Mouse (Mus musculus): ENCODE measurements around the gene Tmc5. TPM values are rescaled to one million over a fixed set of nuclear protein-coding genes. Genes with fewer than 3 reads are reported as not detected.

The Tmc5 gene
- polyA plus RNA-seq (2012; rRNA removed): 0.83 and 1.1 TPM in 2 replicates

DNA sequence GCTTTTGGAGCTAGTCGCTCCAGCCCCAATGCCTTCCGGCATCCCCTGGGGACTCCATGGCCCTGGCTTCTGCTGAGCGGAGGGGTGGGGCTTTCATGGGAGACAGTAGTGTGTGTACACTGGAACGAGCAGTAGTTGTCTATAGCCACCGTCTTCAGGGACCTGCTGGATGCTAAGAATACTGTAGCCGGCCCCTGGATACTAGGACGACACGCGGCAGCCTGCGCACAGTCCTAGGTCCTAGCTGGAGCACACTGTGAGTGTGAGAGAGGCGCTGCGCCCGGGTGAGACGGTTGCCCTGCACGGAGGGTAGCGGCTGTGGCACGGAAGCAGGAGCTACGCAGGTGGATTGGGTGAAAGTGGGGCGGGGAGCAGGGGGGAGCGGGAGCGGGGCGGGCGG, at the start of gene Tmc5:
TSS of gene Tmc5 (plus strand) at position 97 of the 400 bp plus-strand sequence.
- H3K27me3 ChIP-seq (replicated peaks; ENCODE audit: control insufficient read depth, insufficient read depth, low read length): no peaks in the 10 kb centered on the region
- H3K4me1 ChIP-seq (ENCODE audit: control insufficient read depth, insufficient read depth, low read length): no peaks in the 10 kb centered on the region; the same call in 1 of the 2 replicates
- no peak for TF ChIP-seq POLR2A (IDR thresholded peaks at IDR 0.05; ENCODE audit: low read depth, low read length)
- no peak for TF ChIP-seq CTCF (conservative IDR thresholded peaks at IDR 0.05; ENCODE audit: insufficient read depth, insufficient read length, low read depth, low read length)
- no peaks in the 10 kb centered on the region for H3K36me3 ChIP-seq (ENCODE audit: control insufficient read depth, insufficient read depth, low read length)
- no peak within 1 kb of the TSS for H3K4me3 ChIP-seq (ENCODE audit: insufficient read depth, low read depth, low read length)
- H3K27ac ChIP-seq (ENCODE audit: insufficient read depth, low read depth, low read length): no peak within 1 kb of the TSS
- 10% methylated on average over 23 of the region's 23 CpGs for WGBS
- DNase-seq: no peak

DNA sequence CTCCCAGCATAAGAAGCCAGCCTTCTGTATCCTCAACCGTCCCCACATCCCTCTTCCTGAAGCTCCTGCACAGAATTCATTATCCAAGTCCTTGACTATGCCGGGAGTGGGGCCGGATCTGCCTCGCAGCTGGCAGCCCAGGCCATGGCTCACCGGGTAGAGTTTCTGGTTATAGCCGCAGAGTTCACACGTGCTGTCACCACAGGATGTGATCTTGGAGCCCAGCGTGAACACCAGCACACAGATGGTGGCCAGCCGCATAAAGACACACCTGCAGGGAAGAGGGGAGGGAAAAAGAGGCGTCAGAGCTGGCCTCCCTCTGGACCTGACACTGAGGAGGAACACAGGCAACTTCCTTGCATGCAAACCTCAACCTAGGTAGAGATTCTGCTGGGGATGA, 49.6 kb upstream of the Tmc5 start:
- Histone ChIP-seq H3K4me1 (ENCODE audit: control insufficient read depth, insufficient read depth, low read length) (no peaks in the 10 kb centered on the region), H3K27ac (ENCODE audit: insufficient read depth, low read depth, low read length) (no peak overlapping the region), H3K4me3 (ENCODE audit: insufficient read depth, low read depth, low read length) (no peak overlapping the region), H3K27me3 (replicated peaks; ENCODE audit: control insufficient read depth, insufficient read depth, low read length) (no peaks in the 10 kb centered on the region), H3K36me3 (ENCODE audit: control insufficient read depth, insufficient read depth, low read length) (no peaks in the 10 kb centered on the region)
- DNase-seq: no peak
- 68% methylated on average over 10 of the region's 10 CpGs for WGBS
- no peak for TF ChIP-seq POLR2A (IDR thresholded peaks at IDR 0.05; ENCODE audit: low read depth, low read length)
- TF ChIP-seq CTCF (conservative IDR thresholded peaks at IDR 0.05; ENCODE audit: insufficient read depth, insufficient read length, low read depth, low read length): no peak

DNA sequence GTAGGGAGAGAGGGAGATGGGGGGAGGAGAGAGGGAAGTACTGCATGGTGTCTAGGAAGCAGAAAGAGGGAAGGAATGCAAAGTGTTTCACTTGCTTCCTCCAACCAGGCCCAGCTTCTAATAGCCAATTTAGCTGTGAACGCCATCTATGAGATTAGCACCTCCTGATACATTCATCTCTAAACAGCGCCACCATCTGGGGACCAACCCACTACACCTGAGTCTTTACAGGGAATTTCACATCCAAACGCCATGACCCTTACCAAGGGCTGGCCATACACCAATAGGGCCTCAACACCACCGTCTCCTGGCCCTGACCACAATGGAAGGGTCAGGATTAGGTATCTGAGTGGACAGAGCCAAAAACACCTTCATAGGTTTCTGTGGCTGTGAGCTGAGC, 43.2 kb upstream of the Tmc5 start:
- no peaks in the 10 kb centered on the region for H3K36me3 ChIP-seq (ENCODE audit: control insufficient read depth, insufficient read depth, low read length)
- no peak overlapping the region for H3K4me3 ChIP-seq (ENCODE audit: insufficient read depth, low read depth, low read length)
- no peak overlapping the region for H3K27ac ChIP-seq (ENCODE audit: insufficient read depth, low read depth, low read length)
- H3K27me3 ChIP-seq (replicated peaks; ENCODE audit: control insufficient read depth, insufficient read depth, low read length): no peaks in the 10 kb centered on the region
- DNase-seq: no peak
- TF ChIP-seq POLR2A (IDR thresholded peaks at IDR 0.05; ENCODE audit: low read depth, low read length): no peak
- no peak for TF ChIP-seq CTCF (conservative IDR thresholded peaks at IDR 0.05; ENCODE audit: insufficient read depth, insufficient read length, low read depth, low read length)
- WGBS: 84% methylated on average over 4 of the region's 4 CpGs
- H3K4me1 ChIP-seq (ENCODE audit: control insufficient read depth, insufficient read depth, low read length): no peaks in the 10 kb centered on the region

DNA sequence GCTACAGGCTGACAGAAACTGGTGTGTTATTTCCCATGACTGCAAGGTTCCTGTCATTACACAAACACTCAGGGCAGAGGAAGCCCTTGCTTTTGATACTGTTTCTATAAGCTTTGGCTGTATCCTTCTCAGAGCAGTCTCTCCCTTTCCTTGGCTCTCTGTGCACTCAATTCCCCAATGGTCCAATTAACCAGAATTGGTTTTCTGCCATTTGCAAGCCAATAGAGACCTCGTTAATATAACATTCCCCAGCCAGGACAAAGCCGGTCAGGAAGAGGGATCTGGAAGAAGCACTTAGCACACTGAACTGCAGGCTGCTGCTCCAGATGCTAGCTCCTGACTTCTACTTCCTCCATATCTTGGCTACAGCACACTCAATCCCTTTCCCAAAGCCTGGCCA, 42.8 kb upstream of the Tmc5 start:
- DNase-seq: no peak
- TF ChIP-seq CTCF (conservative IDR thresholded peaks at IDR 0.05; ENCODE audit: insufficient read depth, insufficient read length, low read depth, low read length): no peak
- no peak for TF ChIP-seq POLR2A (IDR thresholded peaks at IDR 0.05; ENCODE audit: low read depth, low read length)
- Histone ChIP-seq H3K4me3 (ENCODE audit: insufficient read depth, low read depth, low read length) (no peak overlapping the region), H3K4me1 (ENCODE audit: control insufficient read depth, insufficient read depth, low read length) (no peaks in the 10 kb centered on the region), H3K36me3 (ENCODE audit: control insufficient read depth, insufficient read depth, low read length) (no peaks in the 10 kb centered on the region), H3K27me3 (replicated peaks; ENCODE audit: control insufficient read depth, insufficient read depth, low read length) (no peaks in the 10 kb centered on the region), H3K27ac (ENCODE audit: insufficient read depth, low read depth, low read length) (no peak overlapping the region)
- 65% methylated on average over 2 of the region's 2 CpGs for WGBS

DNA sequence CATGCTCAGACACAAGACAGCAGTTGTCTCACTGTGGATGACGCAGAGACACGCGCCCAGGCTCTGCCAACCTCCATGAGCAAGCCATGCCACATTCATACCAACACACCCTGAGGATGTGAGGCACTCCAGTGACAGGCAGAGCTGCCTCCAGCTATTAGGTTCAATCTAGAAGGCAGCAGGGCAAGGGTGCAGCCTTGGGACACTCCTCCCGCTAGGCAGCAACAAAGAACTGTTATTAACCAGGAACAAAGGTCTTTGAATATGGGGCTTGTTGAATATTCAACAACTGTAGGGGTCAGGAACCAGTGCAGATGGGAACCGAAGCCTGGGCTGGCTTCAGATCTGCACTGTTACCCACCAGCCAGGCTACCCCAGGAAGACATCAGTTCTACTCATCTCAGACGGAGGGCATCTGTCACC, 28.0 kb upstream of the Tmc5 start:
- H3K27me3 ChIP-seq (replicated peaks; ENCODE audit: control insufficient read depth, insufficient read depth, low read length): no peaks in the 10 kb centered on the region
- WGBS: 83% methylated on average over 6 of the region's 6 CpGs
- H3K4me3 ChIP-seq (ENCODE audit: insufficient read depth, low read depth, low read length): no peak overlapping the region
- H3K36me3 ChIP-seq (ENCODE audit: control insufficient read depth, insufficient read depth, low read length): no peaks in the 10 kb centered on the region
- DNase-seq: peak; percentile 7
- no peak overlapping the region for H3K27ac ChIP-seq (ENCODE audit: insufficient read depth, low read depth, low read length)
- no peaks in the 10 kb centered on the region; the same call in 1 of the 2 replicates for H3K4me1 ChIP-seq (ENCODE audit: control insufficient read depth, insufficient read depth, low read length)
- TF ChIP-seq POLR2A (IDR thresholded peaks at IDR 0.05; ENCODE audit: low read depth, low read length) (no peak), CTCF (conservative IDR thresholded peaks at IDR 0.05; ENCODE audit: insufficient read depth, insufficient read length, low read depth, low read length) (no peak)

DNA sequence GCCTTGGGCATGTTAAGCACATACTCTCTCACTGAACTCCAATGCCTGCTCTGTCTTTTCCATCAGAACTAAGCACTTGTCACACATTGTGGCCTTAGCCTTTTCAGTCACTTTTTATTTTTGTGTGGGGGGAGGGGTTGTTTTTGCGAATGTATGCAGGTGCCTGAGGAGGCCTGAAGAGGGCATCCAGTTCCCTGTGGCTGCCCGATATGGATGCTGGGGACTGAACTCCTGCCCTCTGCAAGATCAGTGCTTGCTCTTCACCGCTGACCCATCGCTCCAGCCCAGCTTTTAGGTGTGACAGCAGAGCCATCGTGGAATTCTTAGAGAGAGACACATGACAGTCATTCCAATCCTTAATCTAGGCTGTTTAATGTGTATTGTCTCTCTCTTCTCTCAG, 25.7 kb upstream of the Tmc5 start:
- H3K4me3 ChIP-seq (ENCODE audit: insufficient read depth, low read depth, low read length): no peak overlapping the region
- H3K27me3 ChIP-seq (replicated peaks; ENCODE audit: control insufficient read depth, insufficient read depth, low read length): no peaks in the 10 kb centered on the region
- no peak overlapping the region for H3K27ac ChIP-seq (ENCODE audit: insufficient read depth, low read depth, low read length)
- TF ChIP-seq CTCF (conservative IDR thresholded peaks at IDR 0.05; ENCODE audit: insufficient read depth, insufficient read length, low read depth, low read length) (no peak; the same call in 1 of the 2 replicates), POLR2A (IDR thresholded peaks at IDR 0.05; ENCODE audit: low read depth, low read length) (no peak)
- 59% methylated on average over 5 of the region's 5 CpGs for WGBS
- DNase-seq: no peak
- no peaks in the 10 kb centered on the region for H3K36me3 ChIP-seq (ENCODE audit: control insufficient read depth, insufficient read depth, low read length)
- H3K4me1 ChIP-seq (ENCODE audit: control insufficient read depth, insufficient read depth, low read length): no peaks in the 10 kb centered on the region; the same call in 1 of the 2 replicates

DNA sequence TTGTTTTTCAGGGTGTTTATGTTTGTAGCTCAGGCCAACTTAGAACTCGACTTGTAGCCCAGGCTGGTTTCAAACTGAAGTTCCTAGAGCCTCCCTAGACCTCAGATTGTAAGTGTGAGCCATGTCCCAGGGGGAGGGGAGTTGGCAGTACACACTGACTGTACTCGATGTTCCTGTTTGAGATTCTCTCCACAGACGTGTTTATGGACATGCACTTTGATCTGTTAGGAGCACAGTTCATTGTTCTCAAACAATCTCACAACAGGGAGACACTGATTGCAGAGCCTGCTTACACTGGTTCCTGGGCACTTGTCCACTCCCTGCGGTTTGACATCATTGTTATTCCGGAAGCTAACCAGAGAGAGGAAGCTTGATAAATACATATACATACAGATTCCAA, 25.1 kb upstream of the Tmc5 start:
- WGBS: 52% methylated on average over 5 of the region's 5 CpGs
- H3K4me1 ChIP-seq (ENCODE audit: control insufficient read depth, insufficient read depth, low read length): no peaks in the 10 kb centered on the region; the same call in 1 of the 2 replicates
- TF ChIP-seq POLR2A (IDR thresholded peaks at IDR 0.05; ENCODE audit: low read depth, low read length): no peak
- no peak overlapping the region for H3K4me3 ChIP-seq (ENCODE audit: insufficient read depth, low read depth, low read length)
- no peaks in the 10 kb centered on the region for H3K36me3 ChIP-seq (ENCODE audit: control insufficient read depth, insufficient read depth, low read length)
- no peak overlapping the region for H3K27ac ChIP-seq (ENCODE audit: insufficient read depth, low read depth, low read length)
- H3K27me3 ChIP-seq (replicated peaks; ENCODE audit: control insufficient read depth, insufficient read depth, low read length): no peaks in the 10 kb centered on the region
- DNase-seq: peak; percentile 33

DNA sequence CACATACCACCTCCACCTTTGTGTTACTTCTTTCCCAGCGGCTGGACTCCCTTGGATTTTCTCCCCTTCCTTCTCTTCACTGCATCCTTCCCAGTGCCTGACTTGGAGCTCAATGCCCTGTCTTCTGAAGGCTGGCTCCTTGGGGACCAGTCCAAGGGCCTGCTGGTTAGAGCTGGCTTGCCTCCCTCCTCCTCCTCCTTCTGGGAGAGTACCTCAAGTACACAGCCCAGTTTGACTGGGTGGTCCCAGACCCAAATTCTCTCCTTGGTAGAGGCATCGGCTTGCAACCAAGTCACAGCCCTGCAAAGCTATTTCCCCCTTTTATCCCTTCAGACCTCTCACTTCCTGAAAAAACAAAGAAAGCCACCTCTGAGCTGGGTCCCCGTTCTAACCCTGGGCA, 18.8 kb upstream of the Tmc5 start:
- Histone ChIP-seq H3K4me3 (ENCODE audit: insufficient read depth, low read depth, low read length) (no peak overlapping the region), H3K27me3 (replicated peaks; ENCODE audit: control insufficient read depth, insufficient read depth, low read length) (no peaks in the 10 kb centered on the region), H3K27ac (ENCODE audit: insufficient read depth, low read depth, low read length) (no peak overlapping the region), H3K4me1 (ENCODE audit: control insufficient read depth, insufficient read depth, low read length) (no peaks in the 10 kb centered on the region), H3K36me3 (ENCODE audit: control insufficient read depth, insufficient read depth, low read length) (no peaks in the 10 kb centered on the region)
- TF ChIP-seq CTCF (conservative IDR thresholded peaks at IDR 0.05; ENCODE audit: insufficient read depth, insufficient read length, low read depth, low read length): no peak
- TF ChIP-seq POLR2A (IDR thresholded peaks at IDR 0.05; ENCODE audit: low read depth, low read length): no peak
- no peak for DNase-seq
- WGBS: 52% methylated on average over 3 of the region's 3 CpGs

All from kidney, adult 2 months (tissue).